Mouse (Mus musculus) T-helper 1 cell (primary cell): ENCODE results near the gene Gpc6.

Source experiments
- in situ Hi-C: fragments of 300-600 bp; cut with MboI, MseI; formaldehyde crosslinking; loops from one replicate; pipeline ENCODE4 v1.15.1; 2025; ENCODE audit warnings: high pct_unique_total_duplicates

Gene Gpc6

GRCm38 (mm10) chr14:117061527-117061926, 136.4 kb downstream of the Gpc6 start:
- in situ Hi-C loops = no loop called here

- in situ Hi-C loops = no loop called here
These were observed 143.1 kb downstream of the Gpc6 start for GRCm38 (mm10) chr14:117068179-117068578.

DNA sequence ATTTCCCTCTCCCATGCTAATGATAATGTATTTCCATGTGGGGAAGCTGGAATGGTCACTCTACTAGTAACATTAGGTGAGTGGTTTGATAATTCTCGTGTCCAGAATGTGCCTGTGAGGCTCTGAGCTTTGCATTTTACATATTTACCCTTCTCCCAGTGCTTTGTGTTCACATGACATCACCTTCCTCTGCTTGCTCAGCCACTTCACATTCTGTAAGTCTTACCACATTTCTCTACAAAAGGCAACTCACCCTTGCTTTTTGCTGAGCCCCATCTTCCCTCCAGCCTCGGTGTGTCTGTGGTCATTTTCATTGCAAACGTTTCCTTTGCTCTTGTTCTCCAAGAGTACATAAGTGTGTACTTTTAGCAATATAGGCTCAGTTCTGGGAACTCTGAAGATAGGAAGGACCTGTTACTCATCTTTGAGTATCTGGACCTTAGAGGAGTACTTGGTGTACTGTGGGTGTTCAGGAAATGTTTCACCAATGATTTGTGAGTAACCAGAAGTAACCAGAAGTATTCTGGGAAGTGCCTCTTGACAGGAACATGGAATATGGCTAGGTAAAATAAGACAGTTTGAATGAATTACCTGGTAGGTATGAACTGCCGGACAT, 145.5 kb downstream of the Gpc6 start:
- in situ Hi-C loops = loop anchor here (10.0 kb wide), 1 partner anchor 324 kb away; no protein-coding TSS in a partner anchor

GRCm38 (mm10) chr14:117093586-117093985, 168.5 kb downstream of the Gpc6 start:
- in situ Hi-C loops = no loop called here

DNA sequence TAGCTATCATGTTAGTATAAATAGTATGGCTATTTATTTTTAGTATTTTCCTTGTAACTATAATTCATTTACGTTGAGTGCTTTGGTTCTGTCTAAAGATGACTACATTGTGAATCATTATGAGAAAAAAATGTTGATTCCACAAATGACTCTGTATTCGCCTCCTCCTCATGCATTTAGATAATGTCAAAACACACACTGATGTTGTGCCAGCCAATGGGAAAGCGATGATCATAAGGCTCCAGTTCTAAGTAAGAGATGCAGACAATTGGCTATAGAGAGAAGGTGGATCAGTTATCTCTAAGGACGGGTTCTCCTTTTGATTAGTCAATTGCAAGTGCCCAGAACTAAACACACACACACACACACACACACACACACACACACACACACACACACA, 181.8 kb downstream of the Gpc6 start:
- in situ Hi-C loops = no loop called here

DNA sequence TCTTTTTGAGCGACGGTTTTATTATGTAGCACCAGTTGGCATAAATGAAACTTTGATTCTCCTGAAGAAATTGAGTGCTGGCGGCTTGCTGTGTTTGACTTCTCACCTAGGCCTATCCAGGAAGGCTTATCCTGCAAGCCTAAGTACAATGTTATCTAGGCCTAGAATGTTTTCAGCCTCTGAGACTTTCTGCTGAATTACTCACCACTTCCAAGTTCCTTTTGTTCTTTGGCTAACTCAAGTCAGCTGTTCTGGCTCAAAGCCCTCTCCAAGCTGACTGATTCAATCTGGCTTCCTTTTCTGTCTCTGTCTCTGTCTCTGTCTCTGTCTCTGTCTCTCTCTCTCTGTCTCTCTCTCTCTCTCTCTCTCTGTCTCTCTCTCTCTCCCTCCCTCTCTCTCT, 188.0 kb downstream of the Gpc6 start:
- in situ Hi-C loops = no loop called here

DNA sequence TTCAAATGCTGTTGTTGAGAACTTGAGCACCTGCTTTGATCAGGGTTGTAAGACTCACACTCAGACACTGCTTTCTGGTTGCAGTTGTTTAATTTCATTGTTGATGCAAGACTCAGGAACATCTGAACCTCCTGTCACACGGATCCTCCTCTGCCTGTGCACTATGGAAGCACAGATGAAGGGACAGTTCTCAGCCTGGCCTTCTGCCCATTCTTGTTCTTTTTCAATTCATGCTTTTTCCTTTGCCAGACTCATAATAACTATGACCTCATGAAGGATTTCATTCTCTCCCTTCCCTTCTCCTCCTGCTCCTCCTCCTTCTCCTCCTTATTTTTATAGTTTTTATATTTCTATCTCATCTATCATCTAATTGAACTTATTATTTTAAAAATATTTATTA, 196.9 kb downstream of the Gpc6 start:
- in situ Hi-C loops = no loop called here

DNA sequence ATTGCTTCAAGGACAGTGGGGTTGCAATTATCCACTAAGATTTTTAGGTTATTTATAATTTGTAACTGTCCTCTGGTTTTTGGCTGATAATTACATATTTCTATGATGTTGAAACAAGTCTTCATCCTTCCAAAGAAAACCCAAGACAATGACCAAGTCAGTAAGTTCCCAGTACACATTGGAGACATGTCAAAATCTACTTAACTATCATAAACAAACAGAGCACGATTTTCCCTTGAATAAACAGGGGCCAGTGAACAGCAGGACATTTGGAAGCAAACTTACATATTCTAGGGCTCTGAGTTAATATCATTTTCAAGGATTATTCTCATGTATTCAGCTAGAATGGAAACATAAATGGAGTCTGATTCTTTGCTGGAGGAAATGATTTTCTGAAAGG, 205.2 kb downstream of the Gpc6 start:
- in situ Hi-C loops = no loop called here

GRCm38 (mm10) chr14:117131324-117131723, 206.2 kb downstream of the Gpc6 start:
- in situ Hi-C loops = no loop called here

DNA sequence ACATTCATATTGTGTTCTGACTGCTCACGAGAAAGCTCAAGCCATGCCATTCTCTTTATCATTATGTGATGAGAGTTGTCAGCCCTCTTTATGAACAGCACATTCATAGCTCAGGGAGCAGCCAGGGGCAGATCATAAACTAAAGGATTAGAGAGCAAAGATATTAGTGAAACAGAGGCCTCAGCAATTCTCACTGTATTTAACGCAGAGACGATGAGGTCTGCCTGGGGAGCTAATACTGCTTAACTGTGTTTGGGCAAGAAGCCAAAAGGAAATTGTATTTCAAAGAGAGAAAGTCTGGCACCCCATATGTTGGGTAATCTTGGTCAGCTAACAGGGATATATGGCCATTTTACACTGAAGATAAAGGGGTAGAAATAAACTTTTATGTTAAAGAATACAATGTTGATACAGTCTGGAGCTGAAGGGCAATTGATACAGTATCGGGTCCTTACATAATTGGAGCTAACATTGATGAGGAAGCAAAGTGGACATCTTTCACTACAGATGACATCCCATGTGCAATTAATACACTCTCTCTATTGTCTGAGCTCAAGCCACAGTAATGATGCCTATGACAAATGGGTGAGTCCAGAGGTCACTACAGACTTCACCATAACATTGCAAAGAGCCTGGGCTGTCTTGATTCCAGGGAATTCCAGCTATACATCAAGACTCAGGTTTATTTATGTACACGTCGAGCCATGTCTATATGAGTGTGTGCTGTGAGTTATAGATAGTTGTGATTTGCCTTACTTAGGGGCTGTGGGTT, 216.1 kb downstream of the Gpc6 start:
- in situ Hi-C loops = no loop called here

DNA sequence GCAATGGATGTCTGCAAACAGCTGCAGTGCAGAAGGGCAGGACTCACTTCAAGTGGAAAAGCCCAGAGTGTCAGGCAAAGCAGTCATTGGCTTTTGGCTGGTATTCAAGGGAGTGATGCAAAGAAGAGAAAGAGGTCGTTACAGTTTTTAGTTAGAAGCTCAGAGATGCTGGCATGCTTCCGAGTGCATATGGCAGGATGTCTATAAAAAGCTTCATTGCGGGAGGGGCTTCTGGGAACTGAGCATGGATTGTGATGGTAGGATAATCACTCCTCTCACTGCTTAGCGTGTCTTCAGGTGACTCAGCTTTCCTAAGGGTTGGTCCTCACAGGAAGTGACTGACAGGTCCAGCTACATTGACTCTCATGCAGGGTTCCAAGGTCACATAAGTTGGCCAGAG, 221.0 kb downstream of the Gpc6 start:
- in situ Hi-C loops = no loop called here

DNA sequence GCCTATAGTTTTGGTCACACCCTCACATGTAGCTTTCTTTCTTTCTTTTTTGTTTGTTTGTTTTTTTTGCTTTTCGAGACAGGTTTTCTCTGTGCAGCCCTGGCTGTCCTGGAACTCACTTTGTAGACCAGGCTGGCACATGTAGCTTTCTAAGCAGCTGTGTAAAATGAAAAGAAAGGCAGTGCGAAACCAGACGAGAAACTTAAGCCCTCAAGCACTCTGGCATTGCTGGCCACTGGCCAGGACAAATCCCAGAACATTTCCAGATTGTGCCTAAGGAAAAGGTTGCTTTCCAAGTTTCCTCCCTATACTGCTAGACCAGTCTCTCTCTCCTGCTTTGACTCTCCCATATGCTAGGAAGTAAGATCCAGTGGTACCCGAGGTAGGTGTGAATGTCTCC, 221.6 kb downstream of the Gpc6 start:
- in situ Hi-C loops = no loop called here

DNA sequence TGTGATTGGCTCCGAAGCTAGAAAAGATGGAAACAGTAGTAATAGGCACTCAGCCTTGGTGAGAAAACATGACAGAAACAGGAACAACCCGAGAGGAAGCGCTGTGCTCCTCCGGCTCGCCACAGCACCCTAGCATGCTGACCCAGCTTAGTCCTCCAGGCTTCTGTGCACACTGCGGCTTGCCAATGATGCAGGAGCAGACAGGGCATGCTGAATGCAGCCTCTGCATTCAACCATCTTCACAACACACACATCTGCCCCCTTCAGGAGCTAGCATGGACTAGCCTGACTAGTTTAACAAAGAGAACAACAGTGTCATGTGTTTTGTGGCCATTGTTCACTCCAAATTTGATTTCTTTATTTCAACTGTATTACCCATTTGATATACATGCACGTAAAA, 226.5 kb downstream of the Gpc6 start:
- in situ Hi-C loops = no loop called here

DNA sequence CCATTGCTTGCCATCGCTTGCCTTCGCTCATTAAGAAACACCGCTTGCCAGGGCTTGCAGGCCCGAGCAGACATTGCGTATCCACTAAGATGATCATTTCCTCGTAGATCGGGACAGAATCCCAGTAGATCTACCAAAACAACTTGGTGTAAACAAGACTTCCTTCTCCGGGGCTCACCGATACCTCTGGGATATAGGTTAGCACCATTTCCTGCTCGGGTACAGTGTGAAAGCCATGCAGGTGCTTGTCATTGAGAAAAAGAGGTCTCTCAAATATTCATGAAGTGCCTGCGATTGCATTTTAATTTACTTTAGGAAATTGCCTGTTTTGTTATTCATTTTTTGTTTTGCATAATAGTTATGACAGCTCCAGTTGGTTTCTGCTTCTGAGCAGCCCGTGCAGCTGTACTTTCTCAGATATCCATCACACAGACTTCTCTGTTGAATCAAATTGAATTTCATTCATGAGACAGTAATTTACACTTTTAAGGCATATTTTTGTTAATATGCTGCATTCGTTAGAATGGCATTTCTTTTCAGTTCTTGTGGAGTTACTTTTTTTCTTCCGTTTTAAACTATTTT, 230.9 kb downstream of the Gpc6 start:
- in situ Hi-C loops = no loop called here

- in situ Hi-C loops = no loop called here
These were observed 232.3 kb downstream of the Gpc6 start for GRCm38 (mm10) chr14:117157426-117157825.

- in situ Hi-C loops = no loop called here
These were observed 241.2 kb downstream of the Gpc6 start for GRCm38 (mm10) chr14:117166350-117166749.

GRCm38 (mm10) chr14:117193364-117193763, 268.2 kb downstream of the Gpc6 start:
- in situ Hi-C loops = no loop called here

GRCm38 (mm10) chr14:117202012-117202411, 276.9 kb downstream of the Gpc6 start:
- in situ Hi-C loops = no loop called here

DNA sequence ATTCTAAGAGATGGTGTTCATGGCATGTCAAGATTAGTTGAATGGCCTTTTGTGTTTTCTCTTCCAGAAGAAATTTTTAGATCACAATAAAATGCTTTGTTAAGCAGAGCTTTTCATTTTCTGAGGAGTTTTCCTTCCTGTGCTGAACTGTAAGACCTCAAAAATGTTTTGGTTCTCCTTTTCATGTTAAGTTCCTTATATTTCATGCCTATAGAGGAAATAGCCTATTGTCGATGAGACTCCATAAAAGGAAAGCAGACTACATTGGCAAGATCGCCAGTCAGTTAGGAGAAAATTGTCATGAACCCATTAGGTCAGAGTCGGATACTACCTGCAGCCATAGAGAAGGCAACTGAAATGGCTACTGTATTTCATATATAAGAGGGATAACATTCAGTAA, 278.8 kb downstream of the Gpc6 start:
- in situ Hi-C loops = no loop called here

DNA sequence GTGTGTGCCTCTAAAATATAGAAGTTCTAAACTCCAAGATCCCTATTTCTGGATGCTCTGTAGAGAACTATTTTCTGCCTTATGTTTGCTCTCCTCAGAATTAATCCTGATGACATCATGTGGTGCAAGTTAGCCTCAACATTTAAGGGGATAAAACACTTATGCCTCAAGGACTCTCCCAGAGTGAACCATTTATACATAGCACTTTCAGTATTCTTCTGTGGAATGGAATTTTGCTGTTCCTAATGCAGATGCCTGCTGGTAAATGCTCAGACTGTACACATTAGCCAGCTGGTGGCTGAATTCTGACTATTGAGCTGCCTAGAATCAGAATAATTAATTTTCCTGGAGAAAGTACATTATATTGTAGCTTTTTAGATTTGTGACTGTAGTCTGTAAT, 289.3 kb downstream of the Gpc6 start:
- in situ Hi-C loops = no loop called here

DNA sequence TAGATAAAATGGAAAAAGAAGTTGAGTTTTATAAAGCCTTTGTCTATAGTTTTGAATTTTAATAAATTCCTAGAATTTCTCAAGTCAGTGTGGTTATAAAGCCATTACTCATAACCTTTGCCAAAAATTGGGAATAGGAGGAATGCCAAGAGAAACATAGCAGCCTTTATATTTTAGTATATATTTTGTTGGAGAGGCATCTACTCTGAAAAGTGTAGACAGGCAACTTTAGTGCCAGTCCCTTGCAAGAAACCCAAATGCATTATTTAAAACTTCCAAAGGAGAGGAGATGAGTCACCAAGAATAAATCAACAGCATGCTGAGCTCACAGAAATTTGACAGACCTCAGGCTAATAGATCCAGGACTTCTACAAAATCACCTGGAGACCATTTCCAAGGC, 301.8 kb downstream of the Gpc6 start:
- in situ Hi-C loops = no loop called here

DNA sequence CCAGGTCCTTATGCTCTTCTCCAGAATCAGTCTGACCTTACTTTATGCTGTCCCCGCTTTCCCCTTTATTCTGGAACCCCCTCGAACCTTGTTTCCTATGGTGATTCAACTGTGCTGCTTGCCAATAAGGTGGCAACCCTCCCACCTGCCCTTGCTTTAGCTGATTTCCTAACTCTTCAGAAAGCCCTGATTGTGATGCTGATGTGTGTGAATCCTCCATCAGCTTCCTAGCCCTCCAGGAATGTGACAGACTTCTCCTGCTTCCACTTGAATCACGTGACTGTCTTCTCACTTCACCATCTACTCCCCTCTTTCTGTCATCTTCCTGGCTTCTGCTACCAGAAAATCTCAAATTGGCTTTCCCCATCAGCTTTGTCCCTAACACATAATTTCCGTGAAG, 305.4 kb downstream of the Gpc6 start:
- in situ Hi-C loops = no loop called here

GRCm38 (mm10) chr14:117238226-117238625, 313.1 kb downstream of the Gpc6 start:
- in situ Hi-C loops = no loop called here
